Mouse (Mus musculus) left cerebral cortex, postnatal 36 days (tissue): Measurements from ENCODE around the gene Pla2g15. TPM values are rescaled to one million over a fixed set of nuclear protein-coding genes. Genes with fewer than 3 reads are reported as not detected.

Experiments used
- DNase-seq, 2 experiments: peaks; one replicate each; pipeline ENCODE4 v3.0.0; 2021 to 2022; ENCODE audit warnings: low spot score in 2 of 2, mixed read lengths in 1 of 2
- intact Hi-C: fragments of 180-260 bp; cut with DNase I; formaldehyde crosslinking; loops from one replicate; pipeline ENCODE4 v1.15.1; 2025
- total RNA-seq, 2 experiments: library from RNA; stranded (reverse); gene quantifications; 2 replicates each; pipeline ENCODE4 v1.2.3; 2021

Gene Pla2g15
- total RNA-seq: 10 to 100 TPM; 25.9 to 26.3 TPM

GRCm38 (mm10) chr8:106149801-106150652, at the start of gene Pla2g15:
Gene Pla2g15, plus strand, starts transcription at chr8:106150399.
- peak; percentile 92 for DNase-seq
- intact Hi-C loops: no loop called here

DNA sequence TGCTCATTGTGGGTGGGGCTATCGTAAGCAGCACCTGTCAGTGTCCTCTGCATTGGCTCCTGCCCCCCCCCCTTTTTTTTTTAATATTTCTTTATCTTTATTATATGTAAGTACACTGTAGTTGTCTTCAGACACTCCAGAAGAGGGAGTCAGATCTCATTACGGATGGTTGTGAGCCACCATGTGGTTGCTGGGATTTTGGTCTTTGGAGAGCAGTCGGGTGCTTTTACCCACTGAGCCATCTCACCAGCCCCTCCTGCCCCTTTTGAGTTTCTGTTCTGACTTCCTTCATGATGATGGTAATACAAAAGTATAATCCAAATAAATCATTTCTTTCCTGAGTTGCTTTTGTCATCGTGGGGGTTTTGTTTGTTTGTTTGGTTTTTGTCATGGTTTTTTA, 47.9 kb upstream of the Pla2g15 start:
- no peak for DNase-seq
- intact Hi-C loops: no loop called here

- DNase-seq: no peak
- intact Hi-C loops: no loop called here
Observed at GRCm38 (mm10) chr8:106103888-106104287, 46.3 kb upstream of the Pla2g15 start.

GRCm38 (mm10) chr8:106106193-106106592, 44.0 kb upstream of the Pla2g15 start:
- DNase-seq: no peak
- intact Hi-C loops: no loop called here

- DNase-seq: no peak
- intact Hi-C loops: loop anchor here (1.0 kb wide), 1 partner anchor 9 kb away; no protein-coding TSS in a partner anchor
Observed at GRCm38 (mm10) chr8:106108080-106108479, 42.1 kb upstream of the Pla2g15 start.

DNA sequence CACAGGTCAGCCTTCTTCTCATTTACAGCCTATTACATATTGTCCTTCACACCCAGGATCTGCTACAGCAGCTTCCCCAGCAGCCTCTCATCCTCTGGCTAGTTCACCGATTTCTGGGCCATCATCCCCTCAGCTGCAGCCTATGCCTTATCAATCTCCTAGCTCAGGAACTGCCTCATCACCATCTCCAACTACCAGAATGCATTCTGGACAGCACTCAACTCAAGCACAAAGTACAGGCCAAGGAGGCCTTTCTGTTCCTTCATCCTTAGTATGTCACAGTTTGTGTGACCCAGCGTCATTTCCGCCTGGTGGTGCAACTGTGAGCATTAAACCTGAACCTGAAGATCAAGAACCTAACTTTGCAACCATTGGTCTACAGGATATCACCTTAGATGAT, 41.5 kb upstream of the Pla2g15 start:
- intact Hi-C loops: loop anchor here (1.0 kb wide), 1 partner anchor 9 kb away; no protein-coding TSS in a partner anchor

DNA sequence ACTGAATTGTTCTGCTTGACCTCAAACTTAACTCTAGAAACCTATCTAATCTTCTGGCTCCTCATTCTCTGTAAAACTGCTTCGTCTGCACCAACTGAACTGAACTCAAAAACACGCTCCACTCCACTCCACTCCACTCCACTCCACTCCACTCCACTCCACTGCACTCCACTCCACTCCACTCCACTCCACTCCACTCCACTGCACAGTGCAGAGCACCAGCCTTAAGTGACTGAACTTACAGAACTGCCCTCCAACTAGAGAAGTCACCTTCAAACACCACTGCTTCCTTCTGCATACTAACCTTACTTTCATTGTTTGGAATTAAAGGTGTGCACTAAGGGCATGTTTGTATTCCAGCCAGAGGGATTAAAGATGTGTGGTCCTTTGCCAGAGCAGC, 38.2 kb upstream of the Pla2g15 start:
- intact Hi-C loops: no loop called here
- no peak for DNase-seq

More for the DNA sequence above, 41.5 kb upstream of the Pla2g15 start:
- DNase-seq: no peak

DNA sequence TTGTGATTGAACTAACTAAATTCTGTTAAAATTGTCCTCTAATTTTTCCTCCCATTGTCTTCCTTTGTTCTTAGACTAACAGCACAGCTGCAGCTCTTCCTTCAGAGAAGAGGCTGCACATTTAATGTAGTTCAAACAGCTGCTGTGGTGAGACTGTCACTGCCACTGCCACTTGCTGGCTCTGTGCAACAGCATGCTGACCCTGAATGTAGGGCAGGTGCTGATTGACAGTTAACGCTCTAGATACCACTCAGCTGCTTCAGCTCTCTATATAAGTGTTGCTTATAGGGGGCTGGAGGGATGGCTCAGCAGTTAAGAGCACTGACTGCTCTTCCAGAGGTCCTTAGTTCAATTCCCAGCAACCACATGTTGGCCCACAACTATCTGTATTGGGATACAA, 37.7 kb upstream of the Pla2g15 start:
- intact Hi-C loops: no loop called here
- no peak for DNase-seq

DNA sequence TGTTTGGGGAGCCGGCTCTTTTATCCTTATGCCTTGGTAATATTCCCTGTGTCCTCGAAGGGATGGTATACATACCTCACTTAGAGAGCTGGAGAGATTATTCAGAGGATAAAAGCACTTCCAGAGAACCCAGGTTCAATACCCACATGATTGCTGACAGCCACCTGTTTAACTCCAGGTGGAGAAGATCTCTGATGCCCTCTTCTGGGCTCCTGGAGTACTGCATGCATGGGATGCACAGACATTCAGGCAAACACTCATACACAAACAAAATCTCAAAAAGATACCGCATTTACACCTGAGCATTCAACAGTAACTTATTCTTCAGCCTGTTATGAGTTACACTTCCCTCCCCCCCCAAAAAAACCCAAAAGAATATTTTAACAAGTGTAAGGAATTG, 34.3 kb upstream of the Pla2g15 start:
- no peak for DNase-seq
- intact Hi-C loops: no loop called here

DNA sequence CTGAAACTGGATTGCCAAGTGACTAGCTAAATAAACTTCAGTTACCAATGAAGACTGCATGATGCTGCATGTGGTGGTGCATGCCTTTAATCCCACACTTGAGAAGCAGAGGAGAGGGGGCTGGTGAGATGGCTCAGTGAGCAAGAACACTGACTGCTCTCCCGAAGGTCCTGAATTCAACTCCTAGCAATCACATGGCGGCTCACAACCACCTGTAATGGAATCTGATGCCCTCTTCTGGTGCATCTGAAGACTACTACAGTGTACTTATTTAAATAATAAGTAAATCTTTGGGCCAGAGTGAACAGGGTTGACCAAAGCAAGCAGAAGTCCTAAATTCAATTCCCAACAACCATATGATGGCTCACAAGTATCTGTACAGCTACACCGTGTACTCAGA, 26.8 kb upstream of the Pla2g15 start:
- intact Hi-C loops: no loop called here
- no peak for DNase-seq

GRCm38 (mm10) chr8:106126055-106126454, 24.1 kb upstream of the Pla2g15 start:
- intact Hi-C loops: no loop called here
- DNase-seq: no peak

DNA sequence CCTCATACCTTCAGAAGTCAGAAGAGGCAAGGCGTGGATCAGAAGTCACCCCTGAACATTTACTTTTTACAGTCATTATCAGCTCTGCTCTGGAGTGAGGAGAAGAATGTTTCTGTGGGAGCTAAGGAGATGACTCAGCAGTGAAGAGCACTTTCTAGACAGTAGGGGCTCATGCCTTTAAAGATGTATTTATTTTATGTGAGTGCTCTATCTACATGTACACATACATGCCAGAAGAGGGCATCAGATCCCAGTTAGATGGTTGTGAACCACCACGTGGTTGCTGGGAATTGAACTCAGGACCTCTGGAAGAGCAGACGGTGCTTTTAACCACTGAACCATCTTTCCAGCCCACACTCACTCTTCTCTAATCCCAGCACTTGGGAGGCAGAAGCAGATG, 23.1 kb upstream of the Pla2g15 start:
- intact Hi-C loops: no loop called here
- DNase-seq: no peak

DNA sequence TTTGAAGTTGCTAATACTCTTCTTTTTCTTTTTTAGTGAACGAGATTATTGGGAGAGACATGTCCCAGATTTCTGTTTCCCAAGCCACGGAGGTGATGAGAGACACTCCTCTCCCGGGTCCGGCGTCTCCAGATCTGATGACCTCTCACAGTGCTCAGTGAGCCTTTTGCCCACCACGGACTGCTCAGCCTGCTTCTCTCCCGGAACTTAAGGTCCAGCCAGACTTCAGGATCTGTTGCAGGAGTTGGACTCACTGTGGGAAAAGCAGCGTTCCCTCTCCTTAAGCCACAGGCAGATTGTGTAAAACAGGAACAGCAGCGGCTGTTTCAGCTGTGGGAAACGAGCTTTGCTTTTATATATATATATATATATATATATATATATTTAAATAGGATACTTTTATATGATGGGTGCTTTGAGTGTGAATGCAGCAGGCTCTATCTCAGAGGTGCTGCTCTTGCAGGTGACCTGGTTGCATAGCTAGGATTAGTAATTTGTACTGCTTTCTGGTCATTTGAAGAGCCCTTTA, 22.3 kb upstream of the Pla2g15 start:
- no peak for DNase-seq
- intact Hi-C loops: no loop called here

DNA sequence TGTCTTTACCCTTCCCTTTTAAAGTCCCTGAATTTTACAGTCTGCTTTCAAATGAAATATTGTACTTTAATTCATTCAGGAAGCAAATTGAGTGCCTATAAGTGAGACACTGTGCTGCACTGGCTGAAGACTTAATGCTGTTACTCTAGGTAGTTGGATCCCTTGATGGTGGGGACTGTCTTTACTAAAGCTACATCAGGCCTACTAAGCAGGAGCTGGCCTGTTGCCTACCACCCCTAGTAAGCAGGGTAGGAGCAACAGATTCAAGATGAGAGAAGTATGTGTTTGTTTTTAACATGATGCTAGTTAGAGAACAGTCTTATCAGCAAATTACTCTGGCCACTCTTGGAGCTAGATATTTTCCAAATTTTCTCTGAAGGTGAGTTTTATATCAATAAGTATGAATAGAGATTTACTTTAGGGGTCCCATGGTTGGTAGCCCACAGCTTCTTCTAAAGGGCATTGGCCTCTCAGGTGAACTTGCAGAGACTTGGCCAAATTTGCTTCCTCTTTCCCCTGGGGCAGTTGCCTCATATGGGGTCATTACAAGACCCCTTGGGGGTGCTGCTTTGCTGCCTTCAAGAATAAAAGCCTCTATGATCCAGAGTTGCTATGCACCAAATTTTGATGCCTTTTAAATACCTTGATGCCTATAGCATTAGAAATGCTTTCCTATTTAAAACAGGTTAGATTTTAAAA, 20.8 kb upstream of the Pla2g15 start:
- intact Hi-C loops: no loop called here
- no peak for DNase-seq

- DNase-seq: no peak
- intact Hi-C loops: no loop called here
Observed at GRCm38 (mm10) chr8:106129997-106130396, 20.2 kb upstream of the Pla2g15 start.

GRCm38 (mm10) chr8:106130505-106130904, 19.7 kb upstream of the Pla2g15 start:
- intact Hi-C loops: no loop called here
- DNase-seq: no peak

DNA sequence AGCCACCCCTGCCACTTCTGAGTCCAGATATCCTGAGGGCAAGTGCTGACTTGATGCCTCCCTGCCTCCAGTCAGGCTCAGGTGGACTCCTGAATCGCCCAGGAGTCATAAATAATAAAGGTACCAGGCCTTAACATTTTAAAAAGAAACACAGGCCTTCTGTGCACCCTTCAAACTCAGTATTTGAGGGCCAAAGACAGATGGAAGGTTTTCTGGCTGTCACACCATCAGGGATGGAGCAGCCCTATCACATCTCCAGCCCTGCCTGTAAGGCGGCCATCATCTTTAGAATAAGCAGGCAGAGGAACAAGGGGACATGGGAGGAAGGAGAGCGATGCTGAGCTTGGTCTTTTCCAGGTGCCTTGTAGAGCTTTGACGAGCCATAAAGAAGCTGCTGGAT, 19.2 kb upstream of the Pla2g15 start:
- DNase-seq: no peak
- intact Hi-C loops: no loop called here

- DNase-seq: no peak
- intact Hi-C loops: no loop called here
Observed at GRCm38 (mm10) chr8:106131488-106132222, 18.5 kb upstream of the Pla2g15 start.

DNA sequence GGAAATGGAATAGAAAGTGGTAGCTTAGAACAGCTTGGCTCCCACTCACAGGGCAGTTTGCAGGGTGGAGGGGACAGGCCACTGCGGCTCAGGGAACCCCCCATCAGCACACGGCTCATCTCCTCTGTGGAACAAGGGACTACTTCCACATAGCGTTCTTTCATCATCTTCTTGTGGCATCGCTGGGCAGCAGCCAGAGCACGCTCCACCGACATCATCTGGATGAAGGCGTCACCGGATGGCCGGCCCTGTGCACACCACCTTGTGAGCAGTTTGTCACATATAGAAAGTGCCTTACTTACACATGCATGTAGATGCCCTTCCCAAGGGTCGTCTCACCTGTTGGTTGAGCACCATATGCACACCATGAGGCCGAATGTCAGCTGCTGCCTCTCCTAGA, 17.8 kb upstream of the Pla2g15 start:
- intact Hi-C loops: no loop called here
- no peak for DNase-seq

GRCm38 (mm10) chr8:106133526-106133925, 16.7 kb upstream of the Pla2g15 start:
- intact Hi-C loops: no loop called here
- DNase-seq: no peak
